Mouse (Mus musculus) spleen, adult 2 months (tissue): ENCODE results near the gene Spem2. TPM values are rescaled to one million over a fixed set of nuclear protein-coding genes. Genes with fewer than 3 reads are reported as not detected.
A peak's percentile ranks its signal among the peaks of the same experiment; 100 is the strongest.

Source experiments
- DNase-seq, 2 experiments: peaks; one replicate each; pipeline versions ENCODE4 v3.0.0 to v3.0.0-alpha.2; 2012 to 2021; ENCODE audit warnings: low spot score in 2 of 2, low read depth in 1 of 2
- H3K27ac ChIP-seq: fragments of 200-500 bp; 2 replicates; pipeline ENCODE4 v1.5.1; 2012; ENCODE audit warnings: low read length, inconsistent platforms; ENCODE audit not compliant: insufficient read depth
- H3K27me3 ChIP-seq: fragments of 200-500 bp; 2 replicates; pipeline ENCODE4 v1.6.1; 2012; ENCODE audit warnings: mild to moderate bottlenecking, moderate library complexity, low read length, inconsistent platforms; ENCODE audit not compliant: control insufficient read depth, insufficient read depth
- H3K36me3 ChIP-seq: fragments of 200-500 bp; 2 replicates; pipeline ENCODE4 v1.6.1; 2012; ENCODE audit warnings: mild to moderate bottlenecking, low read length, inconsistent platforms; ENCODE audit not compliant: control insufficient read depth, insufficient read depth
- H3K4me1 ChIP-seq: fragments of 200-500 bp; 2 replicates; pipeline ENCODE4 v1.6.1; 2011; ENCODE audit warnings: inconsistent platforms; ENCODE audit not compliant: control insufficient read depth, insufficient read depth, insufficient read length
- H3K4me3 ChIP-seq: fragments of 200-500 bp; 2 replicates; pipeline ENCODE4 v1.5.1; 2011; ENCODE audit warnings: mild to moderate bottlenecking, inconsistent platforms; ENCODE audit not compliant: insufficient read depth, insufficient read length; ENCODE audit errors: extremely low read depth
- CTCF ChIP-seq: fragments of 200-500 bp; IDR thresholded peaks from 2 replicates; pipeline ENCODE4 v1.5.1; 2011; ENCODE audit warnings: mild to moderate bottlenecking, inconsistent platforms; ENCODE audit not compliant: insufficient read depth, insufficient read length, insufficient replicate concordance; ENCODE audit errors: extremely low read depth
- POLR2A ChIP-seq: fragments of 200-500 bp; IDR thresholded peaks from 2 replicates; pipeline ENCODE4 v1.6.1; 2011; ENCODE audit warnings: low read depth, low read length, inconsistent platforms
- WGBS: fragments of 180-500 bp; shearing (Covaris S2); methylation state at CpG from one replicate; pipeline ENCODE4 v1.1.7; 2018; 5-methylcytosine and 5-hydroxymethylcytosine counted together
- polyA plus RNA-seq: library from polyadenylated mRNA; depleted of rRNA; stranded (reverse); fragments of >200 nt; gene quantifications from 2 replicates; pipeline ENCODE4 v1.2.3, GENCODE M21; 2012

The Spem2 gene
- polyA plus RNA-seq, 1 experiment, result not detected

- TF ChIP-seq CTCF (no peak), POLR2A (no peak)
- H3K27ac ChIP-seq, result no peak overlapping the region
- H3K36me3 ChIP-seq, result no peaks in the 10 kb centered on the region
- peak overlapping the region; percentile 10; the same call in 1 of the 2 replicates for H3K4me3 ChIP-seq
- H3K4me1 ChIP-seq, result peaks cover 38% of the 10 kb centered on the region
- H3K27me3 ChIP-seq, result peaks cover 28% of the 10 kb centered on the region
- DNase-seq, result no peak
- 4% methylated on average over 11 of the region's 11 CpGs for WGBS
These were observed 18.2 kb downstream of the Spem2 start for GRCm38 (mm10) chr11:69800138-69800391.

GRCm38 (mm10) chr11:69799394-69800137, 18.7 kb downstream of the Spem2 start:
- Histone ChIP-seq H3K36me3 (no peaks in the 10 kb centered on the region), H3K4me3 (peak overlapping the region; percentile 10; the same call in 1 of the 2 replicates), H3K27ac (no peak overlapping the region), H3K4me1 (peaks cover 38% of the 10 kb centered on the region), H3K27me3 (peaks cover 28% of the 10 kb centered on the region)
- WGBS, result 24% methylated on average over 12 of the region's 12 CpGs
- DNase-seq, result peak; percentile 45 to 62
- no peak for TF ChIP-seq CTCF
- no peak for TF ChIP-seq POLR2A

DNA sequence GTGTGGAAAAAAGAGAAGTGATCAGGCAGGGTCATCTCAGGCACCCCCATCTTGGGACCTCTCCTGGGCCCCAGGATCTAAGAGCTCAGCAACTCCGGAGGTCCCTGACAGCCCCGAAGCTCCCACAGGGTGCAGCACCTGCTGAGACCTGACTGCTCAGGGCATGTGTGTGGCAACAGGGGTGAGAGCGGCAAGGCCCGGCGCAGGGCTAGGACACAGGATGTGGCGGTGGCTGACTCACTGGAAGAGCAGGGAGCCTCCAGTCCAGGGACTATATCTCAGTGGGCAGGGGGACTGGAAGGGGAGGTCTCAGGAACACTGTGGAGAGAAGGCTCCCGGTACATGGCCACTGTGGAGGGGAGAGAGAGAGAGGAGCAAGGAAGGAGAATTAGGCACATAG, 20.3 kb downstream of the Spem2 start:
- DNase-seq, result no peak
- Histone ChIP-seq H3K4me1 (peaks cover 27% of the 10 kb centered on the region), H3K27ac (no peak overlapping the region), H3K36me3 (no peaks in the 10 kb centered on the region), H3K4me3 (no peak overlapping the region), H3K27me3 (peaks cover 19% of the 10 kb centered on the region)
- WGBS, result 91% methylated on average over 7 of the region's 7 CpGs
- TF ChIP-seq CTCF, result no peak
- no peak for TF ChIP-seq POLR2A

DNA sequence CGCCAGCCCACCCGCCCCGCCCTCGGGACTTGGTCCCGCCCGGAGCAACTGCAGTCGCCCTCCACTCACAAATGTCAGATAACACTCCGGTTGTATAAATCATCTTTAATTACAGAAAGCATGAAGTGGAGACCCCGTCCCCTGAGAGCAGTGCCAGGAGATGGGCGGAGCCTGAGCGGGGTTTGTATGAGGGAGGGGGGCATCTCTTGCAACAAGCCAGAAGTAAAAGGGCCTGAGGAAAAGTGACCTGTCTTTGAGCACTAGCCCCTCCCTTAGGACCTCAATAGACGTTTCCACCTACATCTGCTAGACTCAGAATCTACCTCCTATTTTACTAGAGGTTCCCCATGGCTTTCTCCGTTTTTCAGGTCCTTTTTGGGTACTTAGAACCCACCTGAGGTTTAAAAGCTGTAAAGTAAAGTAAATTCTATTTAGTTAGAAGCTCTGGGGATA, 22.3 kb downstream of the Spem2 start:
- no peak for DNase-seq
- Histone ChIP-seq H3K27me3 (peaks cover 3% of the 10 kb centered on the region), H3K27ac (no peak overlapping the region), H3K4me3 (peak overlapping the region; percentile 71; the same call in 1 of the 2 replicates), H3K4me1 (peaks cover 18% of the 10 kb centered on the region), H3K36me3 (no peaks in the 10 kb centered on the region)
- TF ChIP-seq CTCF, result no peak
- no peak for TF ChIP-seq POLR2A
- 6% methylated on average over 13 of the region's 13 CpGs for WGBS

DNA sequence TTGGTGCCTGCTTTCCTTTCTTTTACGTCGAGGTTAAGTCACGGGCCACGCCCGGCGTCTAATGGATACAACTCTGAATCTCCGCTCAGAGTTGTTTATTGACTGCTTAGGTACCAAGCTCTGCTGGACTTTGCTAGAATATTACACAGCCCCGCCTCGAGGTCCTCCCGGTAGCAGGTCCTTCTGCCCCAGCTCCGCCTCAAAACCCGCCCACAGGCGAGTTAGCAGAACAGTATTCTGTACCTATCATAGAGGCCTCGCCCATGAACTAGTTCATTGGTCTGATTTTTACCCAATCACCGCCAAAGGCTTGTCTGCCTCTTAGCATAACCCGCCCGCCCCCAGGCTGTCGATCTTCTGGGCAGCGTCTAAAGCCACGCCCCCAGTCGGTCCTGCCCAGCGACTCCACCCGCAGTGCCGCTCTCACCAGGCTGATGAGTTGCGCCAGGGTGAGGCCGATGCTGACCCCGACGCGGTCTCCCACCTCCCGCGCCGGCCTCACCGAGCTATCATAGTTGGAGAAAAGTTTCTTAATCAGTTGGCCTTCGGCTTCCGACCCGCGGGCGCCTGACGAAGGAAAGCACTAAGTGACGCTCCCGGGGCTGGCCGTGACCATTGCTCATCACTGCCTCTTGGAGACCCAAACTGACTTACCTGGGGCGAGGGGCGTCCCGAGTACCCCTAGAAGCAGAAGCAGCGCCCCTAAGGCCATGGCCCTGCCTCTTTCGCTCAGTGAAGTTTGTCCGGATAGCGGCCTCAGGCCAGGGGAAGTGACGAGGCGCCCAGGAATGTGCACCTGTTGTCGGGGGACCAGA, 22.9 kb downstream of the Spem2 start, which contains the start of gene Chrnb1:
Chrnb1 (minus strand) TSS at position 776 of the 815 bp plus-strand sequence.
- Histone ChIP-seq H3K4me3 (peak within 1 kb of the TSS; percentile 71), H3K27me3 (no peaks in the 10 kb centered on the region), H3K4me1 (peaks cover 12% of the 10 kb centered on the region), H3K27ac (peak within 1 kb of the TSS; percentile 42; the same call in 1 of the 2 replicates), H3K36me3 (no peaks in the 10 kb centered on the region)
- DNase-seq, result peak; percentile 92 to 95
- TF ChIP-seq CTCF, result no peak
- TF ChIP-seq POLR2A, result peak; percentile 51
- 1% methylated on average over 52 of the region's 52 CpGs for WGBS

GRCm38 (mm10) chr11:69793429-69793828, 24.8 kb downstream of the Spem2 start:
- no peaks in the 10 kb centered on the region for H3K27me3 ChIP-seq
- TF ChIP-seq POLR2A, result no peak
- no peak for TF ChIP-seq CTCF
- H3K36me3 ChIP-seq, result no peaks in the 10 kb centered on the region
- no peaks in the 10 kb centered on the region for H3K4me1 ChIP-seq
- no peak overlapping the region for H3K4me3 ChIP-seq
- H3K27ac ChIP-seq, result no peak overlapping the region
- 75% methylated on average over 5 of the region's 5 CpGs for WGBS
- no peak for DNase-seq
